Mouse (Mus musculus): ENCODE data around the gene 1700013F07Rik. TPM values are rescaled to one million over a fixed set of nuclear protein-coding genes. Genes with fewer than 3 reads are reported as not detected.

Gene 1700013F07Rik
- polyA plus RNA-seq, 1 experiment from 2014 or later: 0.24 TPM

DNA sequence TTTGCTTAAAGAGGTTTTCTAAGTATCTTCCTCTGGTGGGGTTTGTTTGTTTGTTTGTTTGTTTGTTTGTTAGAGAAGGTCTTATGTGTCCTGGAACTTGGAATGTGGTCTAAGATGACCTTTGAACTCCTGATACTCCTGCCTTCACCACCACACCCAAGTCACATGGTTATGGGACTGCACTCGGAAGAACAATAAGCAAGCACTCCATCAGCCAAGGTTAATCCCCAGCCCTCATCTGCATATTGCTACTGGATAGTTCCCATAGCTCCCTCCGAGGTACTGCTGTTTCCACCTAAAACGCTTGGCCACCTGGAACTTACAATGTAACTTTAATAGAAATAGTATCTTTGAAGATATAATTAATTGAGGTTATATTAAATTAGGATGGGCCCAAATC, 20.5 kb upstream of the 1700013F07Rik start:
- Histone ChIP-seq H3K9me3 (no peaks in the 10 kb centered on the region), H3K36me3 (no peaks in the 10 kb centered on the region), H3K4me1 (no peaks in the 10 kb centered on the region), H3K27me3 (ENCODE audit: insufficient read depth, poor library complexity, severe bottlenecking) (no peaks in the 10 kb centered on the region), H3K27ac (no peak overlapping the region), H3K4me3 (no peak overlapping the region)
- 61% methylated on average over 3 of the region's 3 CpGs for WGBS
- DNase-seq (ENCODE audit: low spot score): peak; percentile 13

- WGBS: 66% methylated on average over 4 of the region's 4 CpGs
- Histone ChIP-seq H3K9me3 (no peaks in the 10 kb centered on the region), H3K4me3 (no peak overlapping the region), H3K4me1 (no peaks in the 10 kb centered on the region), H3K27ac (no peak overlapping the region), H3K36me3 (no peaks in the 10 kb centered on the region), H3K27me3 (ENCODE audit: insufficient read depth, poor library complexity, severe bottlenecking) (no peaks in the 10 kb centered on the region)
- no peak for DNase-seq (ENCODE audit: low spot score)
Observed at GRCm38 (mm10) chr3:108518276-108518675, 15.7 kb upstream of the 1700013F07Rik start.

DNA sequence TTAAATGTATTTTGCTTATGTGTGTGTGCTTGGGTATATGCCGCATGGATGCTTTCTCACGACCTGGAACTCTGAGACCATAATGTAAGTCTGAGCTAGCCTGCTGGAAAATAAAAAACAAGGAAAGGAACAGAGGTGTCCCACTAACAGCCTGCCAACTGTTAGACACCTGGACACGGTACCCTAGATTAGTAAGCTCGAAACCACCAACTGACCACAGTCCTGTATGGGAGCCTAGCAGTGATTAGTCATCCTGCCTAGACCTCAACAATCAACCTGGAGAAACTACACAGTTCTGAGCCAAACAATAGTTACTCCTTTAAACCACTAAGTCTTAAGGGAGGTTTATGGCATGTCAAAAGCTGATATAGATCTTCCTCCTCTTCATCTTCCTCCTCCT, 10.5 kb upstream of the 1700013F07Rik start:
- H3K36me3 ChIP-seq: no peaks in the 10 kb centered on the region

GRCm38 (mm10) chr3:108528489-108528888, 5.5 kb upstream of the 1700013F07Rik start:
- Histone ChIP-seq H3K27me3 (ENCODE audit: insufficient read depth, poor library complexity, severe bottlenecking) (no peaks in the 10 kb centered on the region), H3K4me3 (no peak overlapping the region), H3K36me3 (no peaks in the 10 kb centered on the region), H3K9me3 (no peaks in the 10 kb centered on the region), H3K27ac (no peak overlapping the region), H3K4me1 (peaks cover 8% of the 10 kb centered on the region)
- WGBS: 89% methylated on average over 8 of the region's 8 CpGs
- no peak for DNase-seq (ENCODE audit: low spot score)

More for the DNA sequence above, 10.5 kb upstream of the 1700013F07Rik start:
- Histone ChIP-seq H3K27ac (no peak overlapping the region), H3K4me3 (no peak overlapping the region), H3K9me3 (no peaks in the 10 kb centered on the region), H3K27me3 (ENCODE audit: insufficient read depth, poor library complexity, severe bottlenecking) (no peaks in the 10 kb centered on the region), H3K4me1 (no peaks in the 10 kb centered on the region)
- WGBS: 85% methylated on average over 4 of the region's 4 CpGs
- DNase-seq (ENCODE audit: low spot score): peak; percentile 17

- Histone ChIP-seq H3K4me1 (peaks cover 22% of the 10 kb centered on the region), H3K27me3 (ENCODE audit: insufficient read depth, poor library complexity, severe bottlenecking) (peaks cover 25% of the 10 kb centered on the region), H3K9me3 (no peaks in the 10 kb centered on the region), H3K36me3 (no peaks in the 10 kb centered on the region), H3K4me3 (no peak overlapping the region), H3K27ac (no peak overlapping the region)
- peak; percentile 48 for DNase-seq (ENCODE audit: low spot score)
- WGBS: 49% methylated on average over 9 of the region's 9 CpGs
Observed at GRCm38 (mm10) chr3:108533114-108533885, 650 bp upstream of the 1700013F07Rik start.

- H3K9me3 ChIP-seq: no peaks in the 10 kb centered on the region
- H3K4me1 ChIP-seq: peaks cover 22% of the 10 kb centered on the region
- 5% methylated on average over 15 of the region's 15 CpGs for WGBS
- no peaks in the 10 kb centered on the region for H3K36me3 ChIP-seq
- DNase-seq (ENCODE audit: low spot score): no peak
- H3K27me3 ChIP-seq (ENCODE audit: insufficient read depth, poor library complexity, severe bottlenecking): peaks cover 30% of the 10 kb centered on the region
- peak overlapping the region; percentile 60 for H3K4me3 ChIP-seq
- 0 out of 2 replicates have a peak overlapping the region, but pooled peaks have one; percentile 29 for H3K27ac ChIP-seq
Observed at GRCm38 (mm10) chr3:108535896-108536516, 2.1 kb downstream of the 1700013F07Rik start.

GRCm38 (mm10) chr3:108536517-108537260, 2.7 kb downstream of the 1700013F07Rik start, which contains the start of gene 5330417C22Rik:
5330417C22Rik (minus strand) TSS chr3:108536536.
- no peak for DNase-seq (ENCODE audit: low spot score)
- peak within 1 kb of the TSS; percentile 60 for H3K4me3 ChIP-seq
- H3K27ac ChIP-seq: 0 out of 2 replicates have a peak within 1 kb of the TSS, but pooled peaks have one; percentile 29
- peaks cover 22% of the 10 kb centered on the region for H3K4me1 ChIP-seq
- H3K36me3 ChIP-seq: no peaks in the 10 kb centered on the region
- WGBS: 3% methylated on average over 35 of the region's 35 CpGs
- no peaks in the 10 kb centered on the region for H3K9me3 ChIP-seq
- H3K27me3 ChIP-seq (ENCODE audit: insufficient read depth, poor library complexity, severe bottlenecking): peaks cover 30% of the 10 kb centered on the region

DNA sequence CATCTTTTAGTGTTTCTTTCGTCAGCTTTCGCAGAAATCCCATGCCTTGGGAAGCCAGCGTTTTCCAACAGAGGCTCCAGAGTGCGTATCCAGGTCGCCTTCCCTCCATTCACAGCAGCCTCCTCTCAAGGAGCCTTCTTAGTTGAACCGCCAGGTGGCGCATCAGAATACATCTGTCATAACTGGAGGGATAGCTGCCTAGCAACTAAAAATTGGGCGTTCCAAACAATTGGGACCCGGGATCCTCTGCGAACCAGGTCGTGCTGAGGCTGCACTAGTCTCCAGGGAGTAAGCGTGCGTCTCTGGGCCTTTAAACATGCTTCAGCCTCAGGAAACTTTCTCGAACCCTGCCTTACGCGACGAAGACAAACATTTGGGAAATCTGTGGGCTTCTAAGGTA, 3.4 kb downstream of the 1700013F07Rik start:
- H3K27me3 ChIP-seq (ENCODE audit: insufficient read depth, poor library complexity, severe bottlenecking): peaks cover 30% of the 10 kb centered on the region
- WGBS: 5% methylated on average over 17 of the region's 17 CpGs
- no peaks in the 10 kb centered on the region for H3K36me3 ChIP-seq
- H3K4me1 ChIP-seq: peaks cover 22% of the 10 kb centered on the region
- no peak overlapping the region for H3K27ac ChIP-seq
- DNase-seq (ENCODE audit: low spot score): peak; percentile 92
- H3K4me3 ChIP-seq: peak overlapping the region; percentile 42
- no peaks in the 10 kb centered on the region for H3K9me3 ChIP-seq

DNA sequence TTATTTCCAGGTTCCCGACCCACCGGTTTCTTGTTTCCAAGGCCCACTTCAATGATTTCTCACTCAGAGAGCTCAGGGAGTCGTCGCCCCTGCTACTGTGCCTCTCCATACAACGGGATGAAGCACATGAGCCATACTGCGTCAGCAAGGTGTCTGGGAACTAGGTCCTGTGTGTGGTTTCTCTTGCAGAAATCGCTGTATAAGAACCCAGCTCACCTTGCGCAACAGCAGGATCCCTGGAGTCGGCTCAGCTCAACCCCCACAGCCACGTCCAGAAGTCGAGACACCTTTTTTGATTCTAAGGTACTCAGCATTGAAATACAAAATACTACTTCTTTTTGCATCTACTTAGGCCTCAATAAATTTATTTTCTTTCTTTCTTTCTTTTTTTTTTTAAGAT, 8.3 kb downstream of the 1700013F07Rik start:
- H3K27ac ChIP-seq: no peak overlapping the region
- H3K27me3 ChIP-seq (ENCODE audit: insufficient read depth, poor library complexity, severe bottlenecking): peaks cover 8% of the 10 kb centered on the region; the same call in 1 of the 2 replicates
- H3K9me3 ChIP-seq: no peaks in the 10 kb centered on the region
- no peak overlapping the region for H3K4me3 ChIP-seq
- peaks cover 4% of the 10 kb centered on the region; the same call in 1 of the 2 replicates for H3K4me1 ChIP-seq
- DNase-seq (ENCODE audit: low spot score): no peak
- 80% methylated on average over 11 of the region's 11 CpGs for WGBS
- no peaks in the 10 kb centered on the region for H3K36me3 ChIP-seq

DNA sequence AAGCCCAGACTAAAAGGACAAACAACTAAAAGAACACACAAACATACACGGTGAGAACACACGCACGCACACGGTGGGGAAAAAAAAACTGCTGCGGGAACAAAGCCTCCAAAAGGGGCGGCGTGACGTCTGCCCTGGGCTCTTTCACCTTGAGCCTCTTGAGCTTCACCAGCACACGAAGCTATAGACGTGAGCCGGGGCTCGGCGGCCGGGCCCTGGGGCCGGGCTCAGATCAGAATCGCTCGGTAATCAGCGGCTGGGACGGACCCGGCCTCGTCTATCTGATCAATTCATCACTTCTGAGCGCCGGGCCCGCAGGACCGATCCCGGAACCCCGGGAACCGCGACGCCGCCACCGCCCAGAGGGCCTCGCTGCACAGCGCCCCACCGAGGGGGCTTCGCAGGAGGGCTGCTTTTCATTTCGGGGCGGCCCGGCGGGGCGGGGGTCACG, 20.2 kb downstream of the 1700013F07Rik start:
- Histone ChIP-seq H3K9me3 (no peaks in the 10 kb centered on the region), H3K4me1 (peaks cover 5% of the 10 kb centered on the region; the same call in 1 of the 2 replicates), H3K27me3 (ENCODE audit: insufficient read depth, poor library complexity, severe bottlenecking) (no peaks in the 10 kb centered on the region), H3K36me3 (peaks cover 24% of the 10 kb centered on the region), H3K27ac (peak overlapping the region; percentile 97), H3K4me3 (peak overlapping the region; percentile 87)
- WGBS: under 1% methylated on average over 40 of the region's 42 CpGs
- DNase-seq (ENCODE audit: low spot score): peak; percentile 79

DNA sequence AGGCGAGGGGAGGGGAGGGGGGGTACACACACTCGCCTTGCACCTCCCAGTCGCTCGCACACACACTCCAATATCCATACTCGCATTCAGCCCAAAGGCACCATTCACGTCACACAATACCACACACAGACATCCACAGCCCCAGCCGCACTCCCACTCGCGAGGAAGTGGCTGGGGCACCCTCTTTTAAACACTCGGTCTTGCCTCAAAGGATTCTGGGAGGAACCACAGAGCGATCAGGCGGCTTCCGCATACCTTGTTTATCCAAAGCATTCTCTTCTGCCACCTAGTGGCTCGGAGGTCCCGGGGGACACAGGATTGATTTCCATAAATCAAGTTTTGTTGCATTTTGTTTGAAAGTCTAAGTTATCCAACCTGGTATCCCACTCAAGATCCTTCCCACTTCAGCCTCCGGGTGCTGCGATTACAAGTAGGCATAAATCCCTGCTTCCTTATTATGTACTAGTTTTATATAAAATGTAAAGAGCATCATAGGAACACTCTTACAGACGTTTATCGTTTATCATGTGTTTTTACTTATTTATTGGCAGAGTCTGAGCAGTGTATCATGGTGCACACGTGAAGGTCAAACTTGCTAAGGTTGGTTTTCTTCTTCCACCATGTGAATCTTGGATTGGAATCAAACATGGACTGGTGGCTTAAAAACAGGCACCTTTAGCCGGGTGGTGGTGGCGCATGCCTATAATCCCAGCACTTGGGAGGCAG, 20.8 kb downstream of the 1700013F07Rik start:
- WGBS: 17% methylated on average over 21 of the region's 22 CpGs
- no peaks in the 10 kb centered on the region for H3K9me3 ChIP-seq
- no peaks in the 10 kb centered on the region for H3K27me3 ChIP-seq (ENCODE audit: insufficient read depth, poor library complexity, severe bottlenecking)
- peak overlapping the region; percentile 97 for H3K27ac ChIP-seq
- H3K4me1 ChIP-seq: peaks cover 5% of the 10 kb centered on the region; the same call in 1 of the 2 replicates
- H3K4me3 ChIP-seq: peak overlapping the region; percentile 87
- H3K36me3 ChIP-seq: peaks cover 29% of the 10 kb centered on the region
- peak; percentile 96 for DNase-seq (ENCODE audit: low spot score)

DNA sequence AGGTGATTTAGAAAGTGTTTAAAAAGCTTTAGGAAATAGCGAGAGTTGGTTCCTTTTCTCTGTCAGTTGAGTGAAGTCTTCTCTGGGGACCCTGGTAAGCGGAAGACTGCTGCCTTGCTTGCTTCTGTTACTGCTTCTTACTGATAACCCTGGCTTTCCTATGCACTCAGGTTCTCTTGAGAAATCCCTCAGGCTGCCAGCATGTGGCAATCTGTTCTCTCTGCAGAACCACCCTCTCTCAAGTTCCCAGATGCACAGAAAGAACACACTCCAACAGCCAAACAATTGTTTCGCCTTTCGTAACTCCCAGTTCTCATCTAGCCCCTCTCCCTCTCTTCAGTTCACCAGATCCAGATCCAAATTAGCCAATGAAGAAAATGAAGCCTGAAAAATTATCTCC, 23.9 kb downstream of the 1700013F07Rik start:
- no peak overlapping the region for H3K4me3 ChIP-seq
- WGBS: 92% methylated on average over 4 of the region's 4 CpGs
- H3K9me3 ChIP-seq: no peaks in the 10 kb centered on the region
- peaks cover 34% of the 10 kb centered on the region for H3K36me3 ChIP-seq
- H3K27ac ChIP-seq: no peak overlapping the region
- DNase-seq (ENCODE audit: low spot score): no peak
- peaks cover 16% of the 10 kb centered on the region; the same call in 1 of the 2 replicates for H3K4me1 ChIP-seq
- H3K27me3 ChIP-seq (ENCODE audit: insufficient read depth, poor library complexity, severe bottlenecking): no peaks in the 10 kb centered on the region

All from heart, embryonic 10.5 days (tissue).